Mouse (Mus musculus) spleen, postnatal 14 days (tissue): ENCODE results near the gene Tsks.

Experiments
- DNase-seq, 2 experiments: peaks; one replicate each; pipeline ENCODE4 v3.0.0; 2021 to 2022; ENCODE audit warnings: low spot score in 2 of 2

Gene Tsks

DNA sequence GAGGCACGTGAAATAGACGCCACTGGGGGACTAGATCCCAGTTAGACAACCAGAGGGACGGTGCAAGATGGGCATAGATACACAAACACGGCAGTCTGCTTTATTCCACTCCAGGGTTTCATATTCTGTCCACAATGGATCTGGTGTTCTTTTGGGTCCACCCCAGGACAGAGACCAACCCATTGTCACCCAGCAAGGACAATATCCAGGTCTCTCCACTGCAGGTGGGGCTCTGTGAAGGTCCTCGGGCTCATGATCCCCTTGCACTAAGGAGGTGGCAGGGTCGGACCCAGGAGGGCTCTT, 32.1 kb downstream of the Tsks start:
- DNase-seq = no peak

GRCm38 (mm10) chr7:44978300-44978699, 35.3 kb downstream of the Tsks start:
- DNase-seq = no peak

DNA sequence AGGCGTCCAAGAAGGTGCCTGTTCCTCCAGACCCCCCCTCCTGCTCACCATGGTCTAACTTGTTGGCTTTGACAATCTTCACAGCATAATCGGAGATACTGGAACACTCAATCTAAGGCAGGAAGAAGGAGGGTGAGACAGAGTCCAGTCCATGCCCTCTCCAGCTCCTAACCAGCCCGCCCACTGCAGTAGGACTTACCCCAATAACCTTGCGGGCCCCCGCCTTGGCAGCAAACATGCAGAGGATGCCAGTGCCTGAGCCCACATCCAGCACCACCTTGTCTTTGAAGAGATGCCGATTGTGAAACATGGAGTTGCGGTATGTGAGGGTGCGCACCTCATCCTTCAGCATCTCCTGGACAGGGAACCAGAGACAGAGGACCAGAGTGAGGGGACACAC, 38.5 kb downstream of the Tsks start:
- no peak for DNase-seq

DNA sequence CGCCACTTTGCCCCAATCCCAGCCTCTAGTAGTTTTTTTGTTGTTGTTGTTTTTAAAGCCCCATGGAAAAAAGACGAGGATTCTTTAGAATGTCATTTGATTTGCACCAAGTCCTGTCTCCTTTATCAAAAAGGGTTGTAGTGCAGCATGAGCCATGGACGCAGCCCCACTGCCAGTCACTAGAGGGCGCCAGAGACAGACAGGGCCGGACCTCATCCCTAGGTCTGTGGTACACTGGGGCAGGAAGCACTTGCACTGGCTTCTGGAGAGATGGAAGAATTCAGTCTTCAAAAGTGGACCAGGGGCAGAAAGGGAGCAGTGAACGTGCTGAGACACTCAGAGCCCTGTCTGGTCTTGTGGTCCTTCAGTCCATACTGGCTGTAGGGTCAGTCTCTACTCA, 40.1 kb downstream of the Tsks start:
- peak; percentile 76 to 89 for DNase-seq

DNA sequence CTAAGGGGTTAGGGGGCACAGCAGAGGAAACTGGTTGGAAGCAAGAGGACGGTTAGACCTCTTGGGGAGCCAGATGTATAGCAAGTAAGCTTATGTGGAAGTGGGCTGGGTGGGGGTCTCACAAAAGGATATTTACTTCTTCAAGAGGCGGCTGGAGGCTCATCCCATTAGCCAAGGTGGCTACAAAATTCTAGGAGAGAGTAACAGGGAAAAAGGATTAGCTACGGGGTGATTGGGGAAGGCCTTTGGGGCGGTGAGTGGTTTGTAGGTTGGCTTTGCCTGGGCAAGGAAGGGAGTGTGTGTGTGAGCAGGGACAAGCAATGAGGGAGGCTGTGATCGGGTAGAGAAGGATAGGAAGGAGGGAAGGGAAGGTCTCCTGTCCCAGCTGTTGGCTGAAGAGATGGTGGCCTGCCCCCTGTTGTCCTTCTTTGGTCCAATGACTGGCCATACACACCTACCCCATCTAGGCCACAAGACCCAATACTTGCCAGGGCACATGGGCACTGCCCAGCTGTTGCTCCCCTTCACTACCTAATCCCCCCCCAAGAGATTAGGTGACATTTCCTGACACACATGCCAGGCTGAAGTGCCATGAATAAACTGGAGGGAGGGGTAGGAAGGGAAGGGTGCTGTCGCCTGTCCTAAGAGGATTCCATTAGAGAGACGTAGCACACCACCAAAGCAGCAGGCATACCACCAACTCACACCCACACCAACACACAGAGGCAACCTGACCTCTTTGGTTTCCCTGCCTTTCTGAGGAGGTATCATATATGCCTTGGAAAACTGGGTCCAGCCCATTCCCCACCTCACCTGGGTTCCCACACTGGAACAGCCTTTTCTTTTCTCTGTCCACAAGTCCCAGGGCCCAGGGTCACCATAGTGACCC, 41.2 kb downstream of the Tsks start:
- no peak for DNase-seq

DNA sequence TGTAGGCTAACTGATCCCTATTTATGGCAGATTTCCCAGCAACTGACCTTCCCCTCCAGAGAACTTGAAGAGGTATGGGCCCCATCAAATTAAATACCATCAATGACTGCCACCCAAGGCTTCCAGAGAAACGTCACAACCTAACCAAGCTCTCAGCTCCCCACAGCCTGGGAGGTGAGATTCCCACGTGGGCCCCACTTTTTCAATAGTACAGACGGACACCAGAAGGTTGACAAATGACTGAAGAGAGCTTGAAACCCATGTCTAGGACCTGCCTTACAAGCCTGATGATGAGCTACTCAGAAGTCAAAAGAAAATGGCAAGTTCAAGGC, 41.8 kb downstream of the Tsks start:
- DNase-seq = no peak

DNA sequence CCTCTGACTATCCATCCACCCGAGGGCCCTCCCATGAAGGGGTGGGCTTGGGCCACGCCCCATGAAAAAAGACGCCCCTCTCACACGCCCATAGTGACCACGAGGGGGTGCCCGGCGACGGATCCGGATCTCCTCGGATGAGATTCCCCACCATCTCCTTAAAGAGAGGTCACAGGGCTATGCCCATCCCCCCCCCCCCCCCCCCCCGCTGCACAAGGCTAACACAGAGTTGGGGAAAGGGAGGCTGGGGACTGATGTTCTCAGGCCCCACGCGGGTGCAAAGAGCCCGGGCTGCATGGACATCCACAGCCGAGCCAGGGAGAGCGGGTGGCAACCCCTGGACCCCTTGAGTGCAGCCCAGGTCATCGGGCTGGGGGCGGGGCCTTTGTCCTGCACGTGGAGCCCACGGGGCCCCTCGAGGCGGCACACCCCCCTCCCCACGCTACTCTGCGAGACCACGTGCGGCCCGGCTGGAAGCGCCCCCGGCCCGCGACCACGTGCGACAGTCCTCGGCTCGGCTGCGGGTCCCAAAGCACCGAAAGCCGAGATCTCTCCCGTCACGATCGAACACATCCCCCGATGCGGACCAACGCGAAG, 42.7 kb downstream of the Tsks start:
- peak in 1 of 2 experiments; percentile 53 for DNase-seq

- DNase-seq = peak; percentile 92
Measured at GRCm38 (mm10) chr7:44986192-44986878, 43.3 kb downstream of the Tsks start, which contains the start of gene Prmt1. Gene Prmt1 (minus strand): TSS chr7:44986568.

- no peak for DNase-seq
Measured at GRCm38 (mm10) chr7:44986879-44987718, 44.1 kb downstream of the Tsks start.

DNA sequence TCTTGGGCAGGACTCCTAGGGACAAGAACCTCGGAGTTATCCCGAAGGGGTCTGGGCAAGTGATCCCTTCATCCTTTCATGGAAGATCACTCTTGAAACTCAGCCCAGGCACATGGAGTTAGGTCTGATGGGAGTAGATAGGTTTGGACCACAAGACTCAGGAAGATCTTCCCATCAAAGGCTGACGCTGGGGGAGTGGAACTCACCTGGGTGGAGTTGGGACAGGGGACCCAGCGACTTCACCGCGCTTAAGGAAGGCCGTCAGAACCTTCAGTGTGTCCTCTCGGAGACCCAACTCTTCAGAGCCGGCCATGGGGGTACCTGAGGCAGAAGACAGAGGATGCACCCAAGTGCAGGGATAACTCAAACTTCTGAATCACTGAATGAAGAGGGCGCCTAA, 53.7 kb downstream of the Tsks start:
- no peak for DNase-seq

GRCm38 (mm10) chr7:44997231-44997939, 54.4 kb downstream of the Tsks start, which contains the start of gene Irf3:
Gene Irf3 (plus strand): TSS chr7:44997648.
- peak; percentile 93 to 97 for DNase-seq

DNA sequence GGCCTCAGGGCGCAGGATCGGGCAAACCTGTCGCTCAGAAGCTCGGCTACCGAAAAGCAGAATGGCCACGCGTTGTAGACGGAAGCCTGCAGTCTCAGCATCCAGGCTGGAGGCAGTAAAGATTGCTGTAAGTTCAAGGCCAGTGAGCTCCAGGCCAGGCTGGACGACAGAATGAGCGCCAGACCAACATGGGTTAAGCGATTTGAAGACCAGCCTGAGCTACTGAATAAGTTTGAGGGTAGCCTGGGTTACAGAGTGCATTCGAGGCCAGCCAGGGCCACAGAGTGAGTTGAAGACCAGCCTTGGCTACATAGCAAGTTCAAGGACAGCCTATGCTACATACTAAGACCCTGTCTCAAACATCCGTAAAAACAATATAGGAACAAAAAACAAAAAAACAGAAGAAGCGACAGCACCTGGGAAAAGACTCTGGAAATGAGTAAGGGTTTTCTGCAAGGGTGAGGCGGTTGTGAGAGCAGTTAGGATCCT, 55.0 kb downstream of the Tsks start:
- no peak for DNase-seq

- peak in 1 of 2 experiments; percentile 32 for DNase-seq
Measured at GRCm38 (mm10) chr7:44998501-44998955, 55.5 kb downstream of the Tsks start, which contains the start of gene Bcl2l12. Gene Bcl2l12 (minus strand): TSS chr7:44998712.

DNA sequence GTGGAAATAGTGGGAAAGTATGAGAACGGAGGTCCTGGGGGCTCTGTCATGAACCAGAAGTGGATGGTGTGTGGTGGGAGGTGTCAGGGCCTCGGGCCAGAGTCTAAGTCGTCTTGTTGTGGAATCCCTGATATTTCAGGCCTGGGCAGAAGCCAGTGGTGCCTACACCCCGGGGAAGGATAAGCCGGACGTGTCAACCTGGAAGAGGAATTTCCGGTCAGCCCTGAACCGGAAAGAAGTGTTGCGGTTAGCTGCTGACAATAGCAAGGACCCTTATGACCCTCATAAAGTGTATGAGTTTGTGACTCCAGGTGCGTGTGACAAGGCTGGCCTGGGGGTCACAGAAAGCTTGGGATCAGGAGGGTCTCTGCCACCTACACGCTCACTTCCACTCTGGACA, 56.7 kb downstream of the Tsks start:
- DNase-seq = no peak

GRCm38 (mm10) chr7:45000539-45001114, 57.6 kb downstream of the Tsks start:
- DNase-seq = no peak

DNA sequence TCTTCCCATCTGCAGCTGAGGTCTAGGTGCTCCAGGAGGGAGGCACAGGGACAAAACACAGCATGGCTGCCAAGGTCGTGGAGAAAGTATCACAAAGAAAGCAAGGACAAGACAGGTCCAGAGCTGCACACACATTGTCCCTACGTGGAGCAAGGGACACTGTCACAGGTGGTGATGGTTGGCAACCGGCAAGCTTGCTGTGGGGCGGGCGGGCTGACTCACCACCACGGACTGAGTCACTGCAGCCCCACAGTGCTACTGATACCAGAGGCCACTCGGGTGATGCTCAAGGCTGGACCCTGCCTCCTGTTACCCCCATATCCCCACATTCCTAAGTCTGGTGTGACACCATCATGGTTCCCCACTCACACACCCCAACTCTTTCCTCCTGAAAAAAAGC, 59.4 kb downstream of the Tsks start:
- DNase-seq = no peak

- no peak for DNase-seq
Measured at GRCm38 (mm10) chr7:45004546-45004945, 61.5 kb downstream of the Tsks start.

DNA sequence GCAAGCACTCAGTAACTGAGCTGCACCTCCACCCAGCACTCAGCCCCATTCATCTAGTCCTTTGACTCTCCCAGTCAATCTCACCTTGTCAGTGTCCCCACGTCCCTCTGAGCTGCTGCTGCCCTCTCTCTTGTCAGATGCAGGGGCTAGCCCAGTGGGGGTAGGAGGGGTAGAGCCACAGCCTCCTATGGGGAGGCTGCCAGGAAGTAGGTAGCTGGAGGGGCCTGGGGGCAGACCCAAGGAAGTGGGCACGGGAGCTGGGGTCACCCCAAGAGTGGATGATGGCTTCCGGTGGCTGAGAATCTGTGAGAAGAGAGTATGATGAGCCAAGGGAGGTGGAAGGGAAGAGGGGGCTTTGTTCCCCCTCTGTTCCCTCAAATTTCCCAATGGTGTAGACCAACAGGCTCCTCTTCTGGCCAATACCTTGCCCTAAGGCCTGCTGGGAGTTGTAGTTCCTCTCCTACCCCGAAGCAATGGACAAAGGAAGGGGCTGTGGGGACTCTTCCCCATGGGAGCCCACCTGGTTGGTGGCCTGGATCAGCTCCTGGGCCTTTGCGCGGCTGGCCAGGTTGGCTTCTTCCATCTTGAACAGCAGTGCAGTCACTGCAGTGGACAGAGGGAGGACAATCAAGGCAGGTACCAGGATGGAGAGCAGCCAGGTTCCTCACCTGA, 62.5 kb downstream of the Tsks start:
- no peak for DNase-seq

- no peak for DNase-seq
Measured at GRCm38 (mm10) chr7:45006503-45006902, 63.5 kb downstream of the Tsks start.

DNA sequence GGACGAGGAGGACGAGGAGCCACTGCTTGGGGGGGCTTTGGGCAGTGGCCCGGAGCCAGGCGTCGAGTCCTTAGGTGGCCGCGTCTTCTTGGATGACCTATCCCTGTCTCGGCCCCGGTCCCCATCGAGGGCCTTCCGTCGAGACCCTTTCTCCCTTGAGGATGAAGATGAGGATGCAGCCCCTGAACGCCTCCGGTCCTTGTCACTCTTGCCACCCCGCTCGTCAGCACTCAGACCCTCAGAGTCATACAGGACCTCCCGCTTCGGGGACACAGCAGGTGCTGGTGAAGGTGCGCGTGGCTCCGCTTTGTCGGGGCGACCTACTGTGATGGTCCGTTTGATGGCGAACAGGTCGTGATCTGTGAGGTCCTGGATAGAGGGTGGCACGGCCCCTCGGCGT, 64.1 kb downstream of the Tsks start:
- DNase-seq = no peak
